Mouse (Mus musculus): ENCODE measurements around the gene Gm20388. TPM values are rescaled to one million over a fixed set of nuclear protein-coding genes. Genes with fewer than 3 reads are reported as not detected.

Gene Gm20388
- polyA plus RNA-seq, 1 experiment from 2014 or later = 3.6 TPM

DNA sequence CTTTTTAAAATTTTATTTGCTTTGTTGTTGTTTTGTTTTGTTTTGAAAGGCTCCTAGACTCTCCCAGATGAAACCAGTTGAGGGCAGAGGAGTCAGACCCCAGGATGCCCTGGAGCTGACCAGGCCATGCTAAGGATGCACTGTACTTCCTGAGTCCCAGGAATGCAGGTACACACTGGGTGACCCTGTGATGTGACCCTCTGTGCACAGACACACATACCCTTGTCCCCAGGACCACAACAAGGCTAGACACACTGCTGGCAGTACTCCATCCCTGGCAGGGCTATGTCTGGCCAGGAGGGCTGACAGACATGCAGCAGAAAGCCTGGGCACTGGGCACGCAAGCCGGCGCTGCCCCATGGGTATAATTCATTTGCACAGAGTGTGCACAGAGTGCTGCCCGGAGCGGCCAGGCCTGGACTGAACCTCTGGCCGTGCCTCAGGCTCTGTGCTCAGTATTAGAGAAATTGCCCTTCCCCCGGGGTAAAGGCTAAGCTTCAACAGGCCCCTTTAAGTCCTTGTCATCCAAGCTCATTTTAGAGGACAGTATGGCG is 2856.1 kb downstream of the Gm20388 start:
- Histone ChIP-seq H3K4me1 (peaks cover 8% of the 10 kb centered on the region), H3K9me3 (no peaks in the 10 kb centered on the region), H3K27ac (replicated peaks) (no peak overlapping the region), H3K4me3 (no peak overlapping the region), H3K36me3 (replicated peaks) (no peaks in the 10 kb centered on the region), H3K27me3 (replicated peaks; ENCODE audit: low read depth, poor library complexity, severe bottlenecking) (peaks cover 6% of the 10 kb centered on the region; the same call in 1 of the 2 replicates)
- DNase-seq (ENCODE audit: low spot score) = no peak
- WGBS = 72% methylated on average over 8 of the region's 8 CpGs

DNA sequence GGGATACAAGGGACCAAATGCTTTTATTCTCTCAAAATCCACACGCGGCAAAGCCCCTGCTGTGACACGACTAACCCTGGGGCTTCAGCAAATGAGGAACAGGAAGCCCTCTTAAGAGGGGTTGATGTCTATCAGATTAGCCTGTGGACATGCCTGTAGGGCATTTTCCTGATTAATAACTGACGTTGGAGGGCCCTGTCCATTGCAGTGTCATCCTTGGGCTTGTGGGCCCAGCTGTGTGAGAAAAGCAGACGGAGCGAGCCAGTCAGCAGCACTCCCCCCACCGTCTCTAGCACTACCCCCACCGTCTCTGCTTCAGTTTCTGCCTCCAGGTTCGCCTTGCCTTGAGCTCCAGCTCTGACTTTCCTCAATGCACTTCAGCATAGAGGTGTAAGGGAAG is 2856.6 kb downstream of the Gm20388 start:
- Histone ChIP-seq H3K36me3 (replicated peaks) (no peaks in the 10 kb centered on the region), H3K4me3 (no peak overlapping the region), H3K27me3 (replicated peaks; ENCODE audit: low read depth, poor library complexity, severe bottlenecking) (peaks cover 6% of the 10 kb centered on the region; the same call in 1 of the 2 replicates), H3K9me3 (no peaks in the 10 kb centered on the region), H3K4me1 (peaks cover 8% of the 10 kb centered on the region), H3K27ac (replicated peaks) (no peak overlapping the region)
- no peak for DNase-seq (ENCODE audit: low spot score)
- 44% methylated on average over 9 of the region's 9 CpGs for WGBS

DNA sequence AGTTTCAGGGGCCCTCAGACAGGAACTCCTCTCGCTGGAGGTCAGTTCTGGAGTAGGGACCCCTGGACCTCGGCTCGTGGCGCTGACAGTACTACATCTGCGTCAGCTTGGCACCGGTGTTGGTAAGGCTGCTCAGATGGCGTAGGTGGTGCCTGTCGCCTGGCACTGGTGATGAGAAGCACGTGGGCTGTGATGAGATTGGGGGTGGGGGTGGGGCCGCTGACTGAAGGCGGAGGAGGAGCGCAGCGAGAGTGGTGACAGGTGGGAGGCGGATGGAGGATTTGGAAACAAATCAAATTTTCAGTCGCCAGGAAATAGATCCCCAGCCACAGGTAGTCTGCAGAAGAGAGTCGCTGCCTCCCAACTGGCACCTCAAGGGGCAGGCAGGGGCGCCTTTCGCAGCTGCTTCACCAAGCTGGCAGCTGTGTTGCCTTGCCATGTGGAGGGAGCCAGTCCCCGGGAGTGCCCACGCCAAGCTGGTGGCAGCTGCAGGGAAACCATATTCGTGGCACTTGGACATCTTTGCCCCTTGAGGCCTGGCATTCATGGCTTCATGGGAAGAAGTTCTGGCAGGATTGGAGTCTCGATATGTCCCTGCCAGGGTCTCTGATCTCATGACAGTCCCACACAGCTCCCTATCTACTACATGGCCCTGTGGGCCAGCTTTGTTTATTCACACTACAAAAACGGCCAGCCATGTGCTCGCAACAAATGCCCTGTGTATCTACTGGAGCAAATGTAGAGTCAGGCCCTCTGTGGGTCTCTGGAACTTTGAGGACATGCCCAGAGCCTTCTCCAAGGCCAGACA is 2858.8 kb downstream of the Gm20388 start:
- 67% methylated on average over 24 of the region's 24 CpGs for WGBS
- Histone ChIP-seq H3K27ac (replicated peaks) (no peak overlapping the region), H3K4me1 (peaks cover 8% of the 10 kb centered on the region), H3K36me3 (replicated peaks) (no peaks in the 10 kb centered on the region), H3K27me3 (replicated peaks; ENCODE audit: low read depth, poor library complexity, severe bottlenecking) (peaks cover 11% of the 10 kb centered on the region), H3K9me3 (no peaks in the 10 kb centered on the region), H3K4me3 (no peak overlapping the region)
- DNase-seq (ENCODE audit: low spot score) = no peak

DNA sequence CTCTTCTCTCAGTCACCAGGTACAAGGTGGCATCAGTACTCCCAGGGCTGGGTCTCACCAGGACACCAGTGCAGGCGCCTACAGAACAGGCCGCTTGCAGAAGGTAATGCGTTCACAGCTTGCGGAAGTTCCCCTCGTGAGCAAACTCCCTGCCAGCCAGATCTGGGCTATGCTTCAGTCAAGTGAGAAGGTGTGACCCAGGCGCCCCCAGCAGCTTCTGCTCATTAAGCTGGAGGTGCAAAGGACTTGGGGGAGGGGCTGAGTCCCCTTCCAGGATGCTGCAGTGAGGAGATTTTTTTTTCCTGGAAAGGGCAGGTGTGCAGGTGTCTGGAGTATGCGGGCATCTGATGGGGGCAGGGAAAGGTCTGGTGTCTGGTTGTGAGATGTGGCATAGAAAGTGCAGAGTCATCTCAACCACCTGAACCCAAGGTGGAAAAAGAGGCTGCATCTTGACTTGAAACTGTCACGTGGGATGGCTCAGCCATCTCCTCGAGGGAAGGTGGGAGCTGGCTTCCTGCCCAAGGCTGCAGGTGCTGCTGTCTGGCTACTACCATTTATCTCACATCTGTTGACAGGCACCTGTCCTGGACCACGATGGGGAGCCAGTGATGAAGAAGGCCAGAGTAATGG is 2861.9 kb downstream of the Gm20388 start:
- Histone ChIP-seq H3K36me3 (replicated peaks) (no peaks in the 10 kb centered on the region), H3K4me1 (peaks cover 11% of the 10 kb centered on the region), H3K27ac (replicated peaks) (no peak overlapping the region), H3K4me3 (no peak overlapping the region), H3K27me3 (replicated peaks; ENCODE audit: low read depth, poor library complexity, severe bottlenecking) (peaks cover 16% of the 10 kb centered on the region), H3K9me3 (no peaks in the 10 kb centered on the region)
- WGBS = 47% methylated on average over 10 of the region's 10 CpGs
- no peak for DNase-seq (ENCODE audit: low spot score)

DNA sequence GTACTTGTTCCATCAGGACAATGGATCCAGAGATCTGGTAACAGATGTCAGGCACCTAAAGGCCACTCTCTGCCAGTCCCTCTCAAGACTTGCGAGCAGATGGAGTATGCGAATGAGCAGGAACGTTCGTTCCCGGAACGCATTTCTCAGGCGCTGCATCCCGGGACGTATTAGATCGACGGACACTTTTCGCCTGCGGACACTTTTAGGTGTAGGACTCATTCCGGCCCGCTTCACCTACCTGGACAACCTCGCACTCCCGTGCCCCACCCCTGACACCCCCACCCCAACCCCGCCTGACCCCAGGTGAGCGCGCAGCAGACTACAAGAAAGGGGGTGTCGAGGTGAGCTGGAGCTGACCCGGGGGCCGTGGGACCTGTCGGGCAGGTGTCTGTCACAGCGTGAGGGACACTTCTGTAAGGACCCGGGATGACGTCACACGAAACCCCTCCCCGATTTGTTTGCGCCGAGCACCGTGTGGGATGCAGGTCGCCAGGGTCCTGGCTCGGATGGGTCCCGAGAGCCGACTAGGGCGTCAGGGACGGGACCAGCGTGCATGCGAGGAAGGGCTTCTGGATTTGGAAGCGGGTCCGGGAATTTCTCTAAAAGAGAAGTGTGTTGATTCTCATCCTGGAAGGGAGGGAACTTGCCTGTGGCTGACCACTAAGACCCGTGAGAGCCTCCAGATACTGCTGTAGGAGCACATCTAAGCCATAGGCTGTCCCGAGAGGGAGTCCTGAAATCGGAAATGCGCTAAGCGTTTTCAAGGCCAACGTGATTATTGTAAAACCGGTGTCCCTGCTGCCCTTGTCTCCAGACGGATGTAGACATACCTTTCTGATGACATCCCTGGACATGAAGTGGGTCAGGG is 2864.9 kb downstream of the Gm20388 start, which contains the start of gene Acsf3:
TSS of gene Acsf3 (plus strand) at position 202 of the 871 bp plus-strand sequence.
- H3K4me1 ChIP-seq = peaks cover 11% of the 10 kb centered on the region
- peaks cover 9% of the 10 kb centered on the region for H3K36me3 ChIP-seq (replicated peaks)
- peak; percentile 79 for DNase-seq (ENCODE audit: low spot score)
- H3K27me3 ChIP-seq (replicated peaks; ENCODE audit: low read depth, poor library complexity, severe bottlenecking) = peaks cover 9% of the 10 kb centered on the region
- 2% methylated on average over 50 of the region's 50 CpGs for WGBS
- H3K9me3 ChIP-seq = no peaks in the 10 kb centered on the region
- H3K27ac ChIP-seq (replicated peaks) = peak within 1 kb of the TSS; percentile 78
- H3K4me3 ChIP-seq = peak within 1 kb of the TSS; percentile 67

DNA sequence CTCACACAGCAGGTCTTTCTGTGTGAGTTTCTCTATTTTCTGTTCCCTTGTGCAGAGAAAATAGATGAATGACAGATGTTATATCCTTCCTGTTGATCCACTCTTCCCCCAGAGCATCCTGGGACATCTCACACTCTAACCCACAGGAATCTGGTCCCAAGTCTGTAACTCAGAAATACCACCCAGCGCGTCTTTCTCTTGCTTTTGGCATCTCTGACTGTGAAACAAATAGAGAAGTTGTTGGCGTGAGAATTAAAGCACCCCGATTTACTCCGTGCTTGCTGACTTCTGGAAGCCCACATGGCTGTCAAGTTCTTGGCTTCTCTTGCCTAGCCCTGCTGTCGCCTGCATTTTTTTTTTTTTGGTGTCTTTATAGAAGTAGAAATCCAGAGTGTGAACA is 2867.1 kb downstream of the Gm20388 start:
- 89% methylated on average over 6 of the region's 6 CpGs for WGBS
- Histone ChIP-seq H3K9me3 (no peaks in the 10 kb centered on the region), H3K4me3 (no peak overlapping the region), H3K4me1 (peaks cover 11% of the 10 kb centered on the region), H3K27me3 (replicated peaks; ENCODE audit: low read depth, poor library complexity, severe bottlenecking) (peaks cover 7% of the 10 kb centered on the region), H3K27ac (replicated peaks) (no peak overlapping the region), H3K36me3 (replicated peaks) (peaks cover 31% of the 10 kb centered on the region)
- no peak for DNase-seq (ENCODE audit: low spot score)

DNA sequence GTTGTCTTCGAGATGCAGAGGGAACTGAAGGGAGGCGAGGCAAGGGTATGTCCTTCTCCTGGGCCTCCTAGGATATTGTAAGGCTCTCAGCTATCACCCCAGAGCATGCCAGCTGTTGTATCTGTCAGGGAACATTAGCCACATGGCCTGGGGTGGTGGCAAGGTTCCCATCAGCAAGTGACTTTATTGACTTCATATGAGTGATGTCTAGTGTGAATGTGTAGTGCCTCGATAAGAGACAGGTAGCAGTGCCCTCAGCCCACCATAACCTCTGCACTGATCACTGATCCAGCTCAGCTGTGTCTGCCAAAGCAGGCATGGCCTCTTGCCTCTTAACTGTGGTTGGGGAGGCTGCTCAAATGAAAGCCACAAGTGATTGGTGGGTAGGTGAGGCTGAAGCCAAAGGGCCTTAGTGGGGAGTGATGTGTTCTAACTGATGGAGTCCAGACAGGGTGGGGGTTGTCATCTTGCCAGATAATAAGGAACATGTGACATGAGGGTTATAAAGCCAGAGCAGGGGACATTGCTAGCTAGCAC is 2868.1 kb downstream of the Gm20388 start:
- WGBS = 85% methylated on average over 3 of the region's 3 CpGs
- no peak overlapping the region for H3K27ac ChIP-seq (replicated peaks)
- H3K9me3 ChIP-seq = no peaks in the 10 kb centered on the region
- H3K4me3 ChIP-seq = no peak overlapping the region
- peaks cover 40% of the 10 kb centered on the region for H3K36me3 ChIP-seq (replicated peaks)
- H3K27me3 ChIP-seq (replicated peaks; ENCODE audit: low read depth, poor library complexity, severe bottlenecking) = peaks cover 7% of the 10 kb centered on the region
- no peak for DNase-seq (ENCODE audit: low spot score)
- H3K4me1 ChIP-seq = peaks cover 11% of the 10 kb centered on the region

DNA sequence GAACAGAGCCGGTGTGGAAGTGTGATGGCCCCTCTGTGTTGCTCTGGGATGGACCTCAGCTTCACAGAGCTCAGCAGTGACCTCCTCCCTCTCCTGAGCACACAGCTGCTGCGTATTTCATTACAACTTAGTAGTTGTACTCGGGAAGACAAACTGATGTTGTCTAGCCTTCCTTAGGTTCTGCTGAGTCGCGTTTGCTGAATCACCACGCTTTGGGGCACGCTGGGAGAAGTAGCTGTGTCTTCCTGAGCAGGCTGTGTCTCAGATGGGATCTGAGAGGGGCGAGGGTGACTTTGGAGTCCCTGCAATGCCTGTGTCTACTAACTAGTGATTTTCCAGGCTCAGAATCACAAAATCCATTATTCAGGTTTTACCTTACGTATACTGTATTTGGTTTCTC is 2868.6 kb downstream of the Gm20388 start:
- H3K9me3 ChIP-seq = no peaks in the 10 kb centered on the region
- H3K27ac ChIP-seq (replicated peaks) = no peak overlapping the region
- peaks cover 7% of the 10 kb centered on the region for H3K27me3 ChIP-seq (replicated peaks; ENCODE audit: low read depth, poor library complexity, severe bottlenecking)
- peaks cover 11% of the 10 kb centered on the region for H3K4me1 ChIP-seq
- H3K4me3 ChIP-seq = no peak overlapping the region
- 80% methylated on average over 9 of the region's 9 CpGs for WGBS
- no peak for DNase-seq (ENCODE audit: low spot score)
- peaks cover 45% of the 10 kb centered on the region for H3K36me3 ChIP-seq (replicated peaks)

DNA sequence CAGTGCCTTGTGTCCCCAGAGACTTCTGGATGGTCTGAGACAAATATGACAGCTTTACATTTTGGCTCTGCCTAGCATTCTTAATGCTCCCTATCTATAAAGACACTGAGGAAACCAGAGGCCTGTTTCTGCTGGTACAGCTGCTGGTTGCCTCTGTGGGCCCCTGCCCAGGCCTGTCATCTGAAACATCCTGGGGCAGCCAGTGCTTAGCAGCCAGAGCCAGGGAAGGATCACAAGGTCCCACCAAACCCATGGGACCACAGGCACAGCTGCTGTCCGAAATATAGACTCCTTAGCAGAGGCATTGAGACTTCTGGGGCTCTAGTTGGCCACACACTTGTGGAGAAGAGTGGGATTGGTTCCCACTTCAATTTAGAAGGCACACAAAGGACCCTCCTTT is 2874.1 kb downstream of the Gm20388 start:
- Histone ChIP-seq H3K27ac (replicated peaks) (no peak overlapping the region), H3K36me3 (replicated peaks) (peaks cover 97% of the 10 kb centered on the region), H3K9me3 (no peaks in the 10 kb centered on the region), H3K27me3 (replicated peaks; ENCODE audit: low read depth, poor library complexity, severe bottlenecking) (no peaks in the 10 kb centered on the region), H3K4me3 (no peak overlapping the region), H3K4me1 (no peaks in the 10 kb centered on the region)
- no peak for DNase-seq (ENCODE audit: low spot score)
- WGBS = 80% methylated on average over 1 of the region's 1 CpGs

DNA sequence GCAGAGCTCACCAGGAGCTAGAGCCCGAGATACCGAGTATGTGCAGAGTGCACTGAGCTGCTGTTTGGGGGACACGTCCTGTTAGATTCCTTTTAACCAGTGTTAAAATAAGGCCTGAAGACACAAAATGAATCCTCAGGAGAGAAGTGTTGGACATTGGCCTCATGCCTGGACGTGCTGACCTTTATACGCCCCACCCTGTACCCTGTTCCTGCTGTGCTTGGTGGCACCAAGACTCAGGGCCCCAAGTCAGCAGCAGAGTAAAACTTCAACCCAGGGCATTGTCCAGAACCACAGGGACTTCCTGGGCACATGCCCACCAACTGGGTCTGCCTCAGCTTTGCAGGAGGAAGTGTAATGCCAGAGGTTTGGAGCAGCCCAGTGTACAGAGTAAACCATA is 2879.2 kb downstream of the Gm20388 start:
- no peaks in the 10 kb centered on the region for H3K27me3 ChIP-seq (replicated peaks; ENCODE audit: low read depth, poor library complexity, severe bottlenecking)
- DNase-seq (ENCODE audit: low spot score) = no peak
- H3K4me3 ChIP-seq = no peak overlapping the region
- 88% methylated on average over 5 of the region's 5 CpGs for WGBS
- H3K9me3 ChIP-seq = no peaks in the 10 kb centered on the region
- peaks cover 74% of the 10 kb centered on the region for H3K36me3 ChIP-seq (replicated peaks)
- no peaks in the 10 kb centered on the region for H3K4me1 ChIP-seq
- no peak overlapping the region for H3K27ac ChIP-seq (replicated peaks)

DNA sequence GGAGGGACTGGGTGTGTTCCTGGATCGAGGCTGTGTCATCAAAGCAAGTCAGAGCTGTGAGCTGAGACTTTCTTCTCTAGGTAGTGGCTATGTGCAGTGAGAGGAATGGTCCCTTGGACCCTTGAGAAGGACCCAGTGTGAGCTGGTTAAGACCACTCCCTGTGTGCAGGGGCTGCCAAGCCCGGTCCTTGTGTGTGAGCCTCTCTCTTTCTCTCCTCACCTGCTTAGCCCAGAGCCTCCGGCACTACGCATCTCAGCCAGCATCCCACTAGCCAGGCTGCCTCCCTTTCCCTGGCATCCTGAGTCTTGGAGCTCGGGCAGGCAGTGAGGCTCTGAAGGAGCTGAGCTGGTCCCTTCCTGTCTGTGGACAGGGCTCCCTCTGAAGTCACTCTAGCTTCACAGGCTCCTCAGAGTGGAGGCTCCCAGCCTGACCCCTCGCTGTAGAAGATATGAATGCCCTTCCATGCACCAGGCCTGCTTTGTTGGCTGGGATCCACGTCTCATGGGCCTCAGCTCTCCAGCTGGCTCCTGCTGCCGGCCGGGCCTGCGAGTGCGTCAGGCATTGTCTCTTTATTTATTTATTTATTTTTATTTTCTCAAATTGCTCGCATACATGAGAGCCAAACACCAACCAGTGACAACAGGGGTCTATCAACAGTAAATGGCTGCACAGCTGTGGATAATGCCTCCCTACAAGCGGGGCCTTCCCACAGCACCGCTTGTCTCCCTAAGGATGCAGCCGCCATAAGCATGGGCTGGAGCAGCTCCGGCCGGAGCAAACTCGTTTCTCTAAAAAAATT is 2882.9 kb downstream of the Gm20388 start:
- no peak overlapping the region for H3K4me3 ChIP-seq
- no peaks in the 10 kb centered on the region for H3K4me1 ChIP-seq
- H3K27me3 ChIP-seq (replicated peaks; ENCODE audit: low read depth, poor library complexity, severe bottlenecking) = no peaks in the 10 kb centered on the region
- WGBS = 88% methylated on average over 18 of the region's 18 CpGs
- no peak for DNase-seq (ENCODE audit: low spot score)
- no peaks in the 10 kb centered on the region for H3K9me3 ChIP-seq
- peaks cover 38% of the 10 kb centered on the region for H3K36me3 ChIP-seq (replicated peaks)
- no peak overlapping the region for H3K27ac ChIP-seq (replicated peaks)

Data from embryonic facial prominence, embryonic 10.5 days (tissue).